Mouse (Mus musculus) layer of hippocampus, postnatal 10 days (tissue): ENCODE results near the gene Tab2. TPM values are rescaled to one million over a fixed set of nuclear protein-coding genes. Genes with fewer than 3 reads are reported as not detected.

ENCODE experiments used
- DNase-seq, 2 experiments: peaks; one replicate each; pipeline ENCODE4 v3.0.0; 2021; ENCODE audit warnings: low spot score in 2 of 2
- long read RNA-seq: library from polyadenylated mRNA; stranded (forward); transcript quantifications from one replicate; pipeline ENCODE4 v2.0.0, GENCODE M21; 2023
- total RNA-seq, 2 experiments: library from RNA; stranded (reverse); gene quantifications; 2 replicates each; pipeline ENCODE4 v1.2.3; 2021

The Tab2 gene
- total RNA-seq, result 10 to 100 TPM; 61.9 to 69.2 TPM
- long read RNA-seq, full-length matches to known transcripts, result 1 of 9 reads
- long read RNA-seq, partial matches to known transcripts, result 1 of 9 reads
- long read RNA-seq, other reads (novel, unspliced or antisense), result 7 of 9 reads

GRCm38 (mm10) chr10:7956228-7957001 lies at the start of gene Tab2:
Tab2 (minus strand) TSS chr10:7956230.
- peak; percentile 86 to 92 for DNase-seq

- DNase-seq, result no peak
Measured at GRCm38 (mm10) chr10:7992258-7992919, 36.4 kb upstream of the Tab2 start.

- no peak for DNase-seq
Measured at GRCm38 (mm10) chr10:7991596-7991995, 35.6 kb upstream of the Tab2 start.

- DNase-seq, result peak in 1 of 2 experiments; percentile 12
Measured at GRCm38 (mm10) chr10:7987521-7987920, 31.5 kb upstream of the Tab2 start.

GRCm38 (mm10) chr10:7976462-7976861 lies 20.4 kb upstream of the Tab2 start:
- no peak for DNase-seq

GRCm38 (mm10) chr10:7968747-7969280 lies 12.8 kb upstream of the Tab2 start:
- no peak for DNase-seq

GRCm38 (mm10) chr10:7967096-7967495 lies 11.1 kb upstream of the Tab2 start:
- no peak for DNase-seq

GRCm38 (mm10) chr10:7959073-7959472 lies 3.0 kb upstream of the Tab2 start:
- DNase-seq, result no peak

GRCm38 (mm10) chr10:7955634-7956121 lies 352 bp downstream of the Tab2 start:
- DNase-seq, result peak; percentile 63 to 75

- DNase-seq, result peak; percentile 51 to 61
Measured at GRCm38 (mm10) chr10:7954989-7955633, 919 bp downstream of the Tab2 start.

GRCm38 (mm10) chr10:7954627-7954988 lies 1.4 kb downstream of the Tab2 start:
- DNase-seq, result peak; percentile 6 to 15

GRCm38 (mm10) chr10:7943006-7943405 lies 13.0 kb downstream of the Tab2 start:
- no peak for DNase-seq

GRCm38 (mm10) chr10:7936556-7937192 lies 19.4 kb downstream of the Tab2 start:
- no peak for DNase-seq

GRCm38 (mm10) chr10:7932958-7933357 lies 23.1 kb downstream of the Tab2 start:
- DNase-seq, result no peak

- no peak for DNase-seq
Measured at GRCm38 (mm10) chr10:7928996-7929395, 27.0 kb downstream of the Tab2 start.

- DNase-seq, result no peak
Measured at GRCm38 (mm10) chr10:7925481-7925880, 30.5 kb downstream of the Tab2 start.

- DNase-seq, result no peak
Measured at GRCm38 (mm10) chr10:7923433-7923832, 32.6 kb downstream of the Tab2 start.

GRCm38 (mm10) chr10:7911268-7911667 lies 44.8 kb downstream of the Tab2 start:
- DNase-seq, result peak in 1 of 2 experiments; percentile 30

GRCm38 (mm10) chr10:7907151-7907550 lies 48.9 kb downstream of the Tab2 start:
- no peak for DNase-seq

- DNase-seq, result no peak
Measured at GRCm38 (mm10) chr10:7904157-7904556, 51.9 kb downstream of the Tab2 start.
